Mouse (Mus musculus) heart, postnatal 14 days (tissue): ENCODE results near the gene Stxbp3. TPM values are rescaled to one million over a fixed set of nuclear protein-coding genes. Genes with fewer than 3 reads are reported as not detected.

Experiments
- total RNA-seq, 2 experiments: library from RNA; stranded (reverse); gene quantifications; 2 replicates each; pipeline ENCODE4 v1.2.3; 2021

The Stxbp3 gene
- total RNA-seq, 2 experiments from 2014 or later: 25.9 to 31.3 TPM

Other genes starting within 250 kb of the Stxbp3 start
- 1 to 10 TPM; 8.9 to 9.0 TPM for gene Wdr47, start 249.2 kb downstream of the Stxbp3 start, total RNA-seq
- 10 to 100 TPM; 35.5 to 36.0 TPM for gene Clcc1, start 186.6 kb downstream of the Stxbp3 start, total RNA-seq
- gene Gpsm2, start 118.2 kb downstream of the Stxbp3 start, total RNA-seq: 1 to 10 TPM; 3.7 to 5.1 TPM
- gene Aknad1, start 100.9 kb downstream of the Stxbp3 start, total RNA-seq: under 1 TPM in 1 of 2 experiments, not detected in 1; 0.07 TPM
- under 1 TPM in 1 of 2 experiments, not detected in 1; 0.12 TPM for gene Fndc7, start 49.5 kb upstream of the Stxbp3 start, total RNA-seq
- gene Prpf38b, start 71.2 kb upstream of the Stxbp3 start, total RNA-seq: 10 to 100 TPM; 27.7 to 28.1 TPM
- not detected for gene Henmt1, start 99.3 kb upstream of the Stxbp3 start, total RNA-seq
- gene Gm9857, start 99.9 kb upstream of the Stxbp3 start, total RNA-seq: not detected
- gene Fam102b, start 187.1 kb upstream of the Stxbp3 start, total RNA-seq: 10 to 100 TPM; 17.2 to 18.1 TPM
- not detected for gene Slc25a54, start 239.9 kb upstream of the Stxbp3 start, total RNA-seq